Mouse (Mus musculus): ENCODE measurements around the gene Tnfrsf9. TPM values are rescaled to one million over a fixed set of nuclear protein-coding genes. Genes with fewer than 3 reads are reported as not detected.

The Tnfrsf9 gene
- polyA plus RNA-seq, 1 experiment from 2014 or later = 0.11 TPM

DNA sequence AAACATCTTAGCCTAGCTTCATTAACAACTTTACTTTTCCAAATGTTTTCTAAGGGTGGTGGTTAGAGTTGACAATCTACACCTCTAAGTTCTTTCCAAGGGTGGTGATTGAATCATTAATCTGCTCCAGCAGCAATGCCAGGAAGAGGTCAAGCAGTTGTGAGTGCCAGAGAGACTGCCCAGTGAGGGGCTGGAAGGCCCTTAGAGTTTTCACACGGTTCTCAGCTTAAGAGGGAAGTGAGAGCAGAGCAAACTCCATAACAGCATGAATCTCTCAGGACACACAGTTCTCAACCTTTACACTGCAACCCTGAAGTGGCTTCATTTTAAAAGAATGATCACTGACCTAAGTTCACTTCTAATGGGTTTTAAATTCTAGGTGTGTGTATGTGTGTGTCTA is 60.8 kb downstream of the Tnfrsf9 start:
- no peaks in the 10 kb centered on the region for H3K36me3 ChIP-seq (ENCODE audit: control insufficient read depth, insufficient read depth, low read length)
- DNase-seq (ENCODE audit: low spot score) (no peak), ATAC-seq (ENCODE audit: low read depth) (no peak)
- H3K9ac ChIP-seq (ENCODE audit: low read depth, low read length) = no peak overlapping the region
- WGBS = 25% methylated on average over 1 of the region's 1 CpGs
- H3K9me3 ChIP-seq (ENCODE audit: control insufficient read depth, low read length) = no peaks in the 10 kb centered on the region
- no peaks in the 10 kb centered on the region for H3K27me3 ChIP-seq (replicated peaks; ENCODE audit: control insufficient read depth, insufficient read depth, low read length)
- no peak overlapping the region for H3K4me3 ChIP-seq (ENCODE audit: low read depth, low read length)
- 0 out of 2 replicates have a peak, but pooled peaks cover 3% of the 10 kb centered on the region for H3K4me1 ChIP-seq (ENCODE audit: control insufficient read depth, insufficient read depth, low read length)
- H3K4me2 ChIP-seq (ENCODE audit: low read depth, low read length) = no peak overlapping the region
- H3K27ac ChIP-seq (replicated peaks; ENCODE audit: low read depth, low read length) = no peak overlapping the region

GRCm38 (mm10) chr4:150978156-150978910 is 64.0 kb downstream of the Tnfrsf9 start:
- no peaks in the 10 kb centered on the region for H3K36me3 ChIP-seq (ENCODE audit: control insufficient read depth, insufficient read depth, low read length)
- H3K9ac ChIP-seq (ENCODE audit: low read depth, low read length) = no peak overlapping the region
- no peak overlapping the region for H3K4me2 ChIP-seq (ENCODE audit: low read depth, low read length)
- no peak overlapping the region for H3K4me3 ChIP-seq (ENCODE audit: low read depth, low read length)
- 0 out of 2 replicates have a peak, but pooled peaks cover 3% of the 10 kb centered on the region for H3K4me1 ChIP-seq (ENCODE audit: control insufficient read depth, insufficient read depth, low read length)
- H3K27ac ChIP-seq (replicated peaks; ENCODE audit: low read depth, low read length) = no peak overlapping the region
- 81% methylated on average over 21 of the region's 21 CpGs for WGBS
- no peaks in the 10 kb centered on the region for H3K27me3 ChIP-seq (replicated peaks; ENCODE audit: control insufficient read depth, insufficient read depth, low read length)
- ATAC-seq (ENCODE audit: low read depth) = no peak
- DNase-seq (ENCODE audit: low spot score) = no peak
- H3K9me3 ChIP-seq (ENCODE audit: control insufficient read depth, low read length) = no peaks in the 10 kb centered on the region

DNA sequence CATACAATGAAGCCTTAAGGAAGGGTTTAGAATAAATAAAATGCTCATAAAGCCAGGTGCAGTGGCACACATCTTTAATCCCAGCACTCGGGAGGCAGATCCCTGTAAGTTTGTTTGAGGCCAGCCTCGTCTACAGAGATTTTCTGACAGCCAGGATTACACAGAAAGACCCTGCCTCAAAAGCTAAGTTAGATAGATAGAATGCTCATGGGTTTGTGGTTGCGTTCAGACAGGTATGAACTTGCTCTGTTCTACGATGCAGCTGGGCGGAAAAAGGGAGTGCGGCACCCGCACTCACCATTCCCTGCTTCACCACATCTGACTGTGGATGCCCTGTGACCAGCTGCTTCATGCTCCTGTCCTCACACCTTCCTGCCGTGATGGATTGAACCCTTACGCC is 65.1 kb downstream of the Tnfrsf9 start:
- Histone ChIP-seq H3K27me3 (replicated peaks; ENCODE audit: control insufficient read depth, insufficient read depth, low read length) (no peaks in the 10 kb centered on the region), H3K4me1 (ENCODE audit: control insufficient read depth, insufficient read depth, low read length) (0 out of 2 replicates have a peak, but pooled peaks cover 3% of the 10 kb centered on the region), H3K9ac (ENCODE audit: low read depth, low read length) (no peak overlapping the region), H3K9me3 (ENCODE audit: control insufficient read depth, low read length) (no peaks in the 10 kb centered on the region), H3K4me2 (ENCODE audit: low read depth, low read length) (no peak overlapping the region), H3K4me3 (ENCODE audit: low read depth, low read length) (no peak overlapping the region), H3K36me3 (ENCODE audit: control insufficient read depth, insufficient read depth, low read length) (no peaks in the 10 kb centered on the region), H3K27ac (replicated peaks; ENCODE audit: low read depth, low read length) (no peak overlapping the region)
- ATAC-seq (ENCODE audit: low read depth) = no peak
- no peak for DNase-seq (ENCODE audit: low spot score)
- 73% methylated on average over 9 of the region's 9 CpGs for WGBS

DNA sequence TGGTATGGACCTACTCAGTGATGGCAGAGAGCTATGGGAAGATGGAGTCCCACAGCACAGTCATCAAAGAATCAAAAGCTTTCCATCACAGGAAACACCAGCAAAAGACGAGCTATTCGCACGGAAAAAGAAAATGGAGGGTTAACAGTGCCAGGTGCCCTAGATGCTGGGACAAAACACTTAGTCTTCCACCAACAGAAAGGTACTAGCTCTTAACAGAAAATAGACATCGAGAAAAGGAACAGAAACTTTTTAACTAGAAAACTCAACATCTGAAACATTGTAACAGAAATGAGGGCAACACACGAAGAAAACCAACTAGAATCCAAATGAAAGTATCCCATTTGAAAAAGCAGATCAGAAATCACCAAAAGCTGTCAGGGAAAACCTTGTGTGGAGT is 65.8 kb downstream of the Tnfrsf9 start:
- H3K9me3 ChIP-seq (ENCODE audit: control insufficient read depth, low read length) = no peaks in the 10 kb centered on the region
- 87% methylated on average over 5 of the region's 5 CpGs for WGBS
- H3K9ac ChIP-seq (ENCODE audit: low read depth, low read length) = no peak overlapping the region
- no peaks in the 10 kb centered on the region for H3K36me3 ChIP-seq (ENCODE audit: control insufficient read depth, insufficient read depth, low read length)
- H3K4me2 ChIP-seq (ENCODE audit: low read depth, low read length) = no peak overlapping the region
- H3K27me3 ChIP-seq (replicated peaks; ENCODE audit: control insufficient read depth, insufficient read depth, low read length) = no peaks in the 10 kb centered on the region
- no peak for DNase-seq (ENCODE audit: low spot score)
- no peak for ATAC-seq (ENCODE audit: low read depth)
- H3K4me3 ChIP-seq (ENCODE audit: low read depth, low read length) = no peak overlapping the region
- no peak overlapping the region for H3K27ac ChIP-seq (replicated peaks; ENCODE audit: low read depth, low read length)
- 0 out of 2 replicates have a peak, but pooled peaks cover 3% of the 10 kb centered on the region for H3K4me1 ChIP-seq (ENCODE audit: control insufficient read depth, insufficient read depth, low read length)

GRCm38 (mm10) chr4:150990148-150990547 is 75.8 kb downstream of the Tnfrsf9 start:
- Histone ChIP-seq H3K4me3 (ENCODE audit: low read depth, low read length) (no peak overlapping the region), H3K27me3 (replicated peaks; ENCODE audit: control insufficient read depth, insufficient read depth, low read length) (no peaks in the 10 kb centered on the region), H3K9me3 (ENCODE audit: control insufficient read depth, low read length) (no peaks in the 10 kb centered on the region), H3K4me1 (ENCODE audit: control insufficient read depth, insufficient read depth, low read length) (no peaks in the 10 kb centered on the region), H3K36me3 (ENCODE audit: control insufficient read depth, insufficient read depth, low read length) (no peaks in the 10 kb centered on the region), H3K27ac (replicated peaks; ENCODE audit: low read depth, low read length) (no peak overlapping the region), H3K9ac (ENCODE audit: low read depth, low read length) (no peak overlapping the region), H3K4me2 (ENCODE audit: low read depth, low read length) (no peak overlapping the region)
- 47% methylated on average over 6 of the region's 6 CpGs for WGBS
- DNase-seq (ENCODE audit: low spot score) = peak; percentile 13
- ATAC-seq (ENCODE audit: low read depth) = no peak

Other genes with a start within 250 kb of the Tnfrsf9 start
- gene Errfi1, start 60.6 kb upstream of the Tnfrsf9 start, polyA plus RNA-seq (2014; fragmentation: Nextera tagmentation; extraction: Ambion mirVana) = 25.5 and 26.7 TPM in 2 replicates
- gene Park7, start 125 bp upstream of the Tnfrsf9 start, polyA plus RNA-seq (2014; fragmentation: Nextera tagmentation; extraction: Ambion mirVana) = 387 and 401 TPM in 2 replicates
- not detected in 2 replicates for gene Uts2, start 82.5 kb downstream of the Tnfrsf9 start, polyA plus RNA-seq (2014; fragmentation: Nextera tagmentation; extraction: Ambion mirVana)
- 6.0 and 6.7 TPM in 2 replicates for gene Per3, start 130.1 kb downstream of the Tnfrsf9 start, polyA plus RNA-seq (2014; fragmentation: Nextera tagmentation; extraction: Ambion mirVana)
- gene Vamp3, start 143.4 kb downstream of the Tnfrsf9 start, polyA plus RNA-seq (2014; fragmentation: Nextera tagmentation; extraction: Ambion mirVana) = 51.7 and 54.5 TPM in 2 replicates
- not detected in 2 replicates for gene Gm13090, start 175.0 kb downstream of the Tnfrsf9 start, polyA plus RNA-seq (2014; fragmentation: Nextera tagmentation; extraction: Ambion mirVana)